Mouse (Mus musculus) liver, embryonic 14.5 days (tissue): ENCODE results near the gene Rnase12.

Experiments
- CTCF ChIP-seq: IDR thresholded peaks from 2 replicates; pipeline ENCODE4 v1.5.1; 2016; ENCODE audit warnings: antibody characterized with exemption, low read depth, control low read depth
- EP300 ChIP-seq: IDR thresholded peaks from 2 replicates; pipeline ENCODE4 v1.6.1; 2016; ENCODE audit warnings: antibody characterized with exemption, low read depth

DNA sequence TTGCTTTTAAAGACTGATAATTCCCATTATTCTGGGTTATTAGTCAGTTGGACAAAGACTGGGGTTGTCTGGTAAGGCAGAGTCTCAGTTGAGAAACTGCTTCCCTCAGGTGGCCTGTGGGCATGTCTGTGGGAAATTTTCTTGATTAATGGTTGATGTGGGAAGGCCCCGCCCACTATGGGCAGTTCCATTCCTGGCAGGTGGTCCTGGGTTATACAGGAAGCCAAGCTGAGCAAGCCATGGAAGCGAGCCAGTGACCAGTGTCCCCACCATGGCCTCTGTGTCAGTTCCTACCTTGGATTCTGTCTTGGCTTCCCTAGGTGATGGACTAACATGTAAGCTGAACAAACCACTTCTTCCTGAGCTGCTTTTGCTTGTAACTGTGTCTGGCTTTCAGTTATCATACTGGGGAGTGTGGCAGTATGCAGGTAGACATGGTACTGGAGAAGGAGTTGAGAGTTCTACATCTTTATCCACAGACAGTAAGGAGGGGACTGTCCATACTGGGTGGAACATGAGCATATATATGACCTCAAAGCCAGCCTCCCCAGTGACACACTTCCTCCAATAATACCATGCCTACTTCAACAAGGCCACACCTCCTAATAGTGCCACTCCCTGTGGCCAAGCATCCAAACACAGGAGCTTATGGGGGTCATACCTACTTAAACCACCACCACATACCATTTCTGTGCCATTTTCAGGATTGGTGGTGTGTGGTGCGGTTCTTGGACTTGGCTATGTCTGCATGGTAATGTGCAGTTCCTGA is 29.9 kb downstream of the Rnase12 start:
- no peak for TF ChIP-seq CTCF
- TF ChIP-seq EP300 = no peak
